Mouse (Mus musculus): ENCODE measurements around the gene Pdxdc1.
"Not testable (repeated sequence)": the region's sequence is repeated elsewhere in the genome, so short reads cannot be mapped to it uniquely, and the experiment has no call there.

Pdxdc1 gene

GRCm38 (mm10) chr16:13902888-13903483 is at the start of gene Pdxdc1, which contains the start of gene Mpv17l:
Gene Pdxdc1, minus strand, starts transcription at chr16:13903131.
Gene Mpv17l, plus strand, starts transcription at chr16:13903161.
- peak; percentile 95 for DNase-seq (ENCODE audit: low spot score)

GRCm38 (mm10) chr16:13951245-13951644 is 48.3 kb upstream of the Pdxdc1 start:
- no peak for DNase-seq (ENCODE audit: low spot score)

- DNase-seq (ENCODE audit: low spot score), result no peak
These were observed 43.4 kb upstream of the Pdxdc1 start for GRCm38 (mm10) chr16:13946306-13946705.

GRCm38 (mm10) chr16:13945153-13945552 is 42.2 kb upstream of the Pdxdc1 start:
- no peak for DNase-seq (ENCODE audit: low spot score)

- DNase-seq (ENCODE audit: low spot score), result no peak
These were observed 41.8 kb upstream of the Pdxdc1 start for GRCm38 (mm10) chr16:13944752-13945151.

- no peak for DNase-seq (ENCODE audit: low spot score)
These were observed 41.2 kb upstream of the Pdxdc1 start for GRCm38 (mm10) chr16:13944178-13944577.

- no peak for DNase-seq (ENCODE audit: low spot score)
These were observed 38.0 kb upstream of the Pdxdc1 start for GRCm38 (mm10) chr16:13940847-13941395.

GRCm38 (mm10) chr16:13940139-13940846 is 37.4 kb upstream of the Pdxdc1 start:
- DNase-seq (ENCODE audit: low spot score), result peak; percentile 79

GRCm38 (mm10) chr16:13927456-13928075 is 24.6 kb upstream of the Pdxdc1 start:
- DNase-seq (ENCODE audit: low spot score), result no peak

- DNase-seq (ENCODE audit: low spot score), result not testable (repeated sequence)
These were observed 20.0 kb upstream of the Pdxdc1 start for GRCm38 (mm10) chr16:13922966-13923365.

GRCm38 (mm10) chr16:13922499-13922898 is 19.6 kb upstream of the Pdxdc1 start:
- not testable (repeated sequence) for DNase-seq (ENCODE audit: low spot score)

- DNase-seq (ENCODE audit: low spot score), result no peak
These were observed 18.9 kb upstream of the Pdxdc1 start for GRCm38 (mm10) chr16:13921781-13922180.

- DNase-seq (ENCODE audit: low spot score), result no peak
These were observed 18.1 kb upstream of the Pdxdc1 start for GRCm38 (mm10) chr16:13921063-13921462.

- no peak for DNase-seq (ENCODE audit: low spot score)
These were observed 17.2 kb upstream of the Pdxdc1 start for GRCm38 (mm10) chr16:13920093-13920492.

- no peak for DNase-seq (ENCODE audit: low spot score)
These were observed 4.4 kb upstream of the Pdxdc1 start for GRCm38 (mm10) chr16:13907297-13907696.

- DNase-seq (ENCODE audit: low spot score), result peak; percentile 89
These were observed 557 bp upstream of the Pdxdc1 start for GRCm38 (mm10) chr16:13903488-13903887.

- peak; percentile 40 for DNase-seq (ENCODE audit: low spot score)
These were observed 517 bp downstream of the Pdxdc1 start for GRCm38 (mm10) chr16:13902397-13902831.

- DNase-seq (ENCODE audit: low spot score), result no peak
These were observed 4.0 kb downstream of the Pdxdc1 start for GRCm38 (mm10) chr16:13898981-13899380.

- DNase-seq (ENCODE audit: low spot score), result no peak
These were observed 6.6 kb downstream of the Pdxdc1 start for GRCm38 (mm10) chr16:13896357-13896756.

- DNase-seq (ENCODE audit: low spot score), result no peak
These were observed 7.2 kb downstream of the Pdxdc1 start for GRCm38 (mm10) chr16:13895740-13896139.

- no peak for DNase-seq (ENCODE audit: low spot score)
These were observed 8.8 kb downstream of the Pdxdc1 start for GRCm38 (mm10) chr16:13894097-13894496.

- no peak for DNase-seq (ENCODE audit: low spot score)
These were observed 10.1 kb downstream of the Pdxdc1 start for GRCm38 (mm10) chr16:13892850-13893249.

GRCm38 (mm10) chr16:13890449-13890848 is 12.5 kb downstream of the Pdxdc1 start:
- DNase-seq (ENCODE audit: low spot score), result no peak
